Mouse (Mus musculus) stomach, embryonic 14.5 days (tissue): ENCODE data around the gene Tbc1d22a. TPM values are rescaled to one million over a fixed set of nuclear protein-coding genes. Genes with fewer than 3 reads are reported as not detected.

Source experiments
- ATAC-seq: fragments of 200-750 bp; cut with Nextera tagmentation; 2 replicates; pipeline ENCODE4 v1.8.0; 2017; ENCODE audit warnings: low read depth, moderate TSS enrichment; ENCODE audit not compliant: insufficient number of reproducible peaks, insufficient read depth, low FRiP score
- H3K27ac ChIP-seq: fragments of 300-500 bp; sonication (generic); 2 replicates; pipeline ENCODE4 v1.5.1; 2014; ENCODE audit warnings: mild to moderate bottlenecking, low read length, moderate library complexity, mixed read lengths
- H3K27me3 ChIP-seq: fragments of 300-500 bp; sonication (generic); 2 replicates; pipeline ENCODE4 v1.6.1; 2014; ENCODE audit warnings: low read length, control low read depth, mixed read lengths; ENCODE audit not compliant: control insufficient read depth, insufficient read depth
- H3K36me3 ChIP-seq: fragments of 300-500 bp; sonication (generic); 2 replicates; pipeline ENCODE4 v1.6.1; 2014; ENCODE audit warnings: mild to moderate bottlenecking, control low read depth, low read length, moderate library complexity, mixed read lengths; ENCODE audit not compliant: control insufficient read depth, insufficient read depth
- H3K4me1 ChIP-seq: fragments of 300-500 bp; sonication (generic); 2 replicates; pipeline ENCODE4 v1.6.1; 2014; ENCODE audit warnings: low read length, control low read depth, mixed read lengths; ENCODE audit not compliant: control insufficient read depth, insufficient read depth
- H3K4me2 ChIP-seq: fragments of 300-500 bp; sonication (generic); replicated peaks from 2 replicates; pipeline ENCODE4 v1.6.1; 2014; ENCODE audit warnings: low read depth, low read length, control low read depth
- H3K4me3 ChIP-seq: fragments of 300-500 bp; sonication (generic); 2 replicates; pipeline ENCODE4 v1.5.1; 2014; ENCODE audit warnings: low read depth, low read length, control low read depth
- H3K9ac ChIP-seq: fragments of 300-500 bp; sonication (generic); replicated peaks from 2 replicates; pipeline ENCODE4 v1.6.1; 2014; ENCODE audit warnings: low read depth, mild to moderate bottlenecking, control low read depth, low read length, moderate library complexity, mixed read lengths
- H3K9me3 ChIP-seq: fragments of 300-500 bp; sonication (generic); 2 replicates; pipeline ENCODE4 v1.6.1; 2016; ENCODE audit warnings: low read depth, low read length, control low read depth; ENCODE audit not compliant: control insufficient read depth
- WGBS: fragments of 180-500 bp; shearing (Covaris S2); extraction: QIAGEN DNeasy Blood & Tissue Kit; methylation state at CpG from one replicate; pipeline ENCODE4 v1.1.7; 2014; 5-methylcytosine and 5-hydroxymethylcytosine counted together
- polyA plus RNA-seq: library from polyadenylated mRNA; unstranded; fragments of >200 nt; fragmentation: Nextera tagmentation; extraction: Ambion mirVana; gene quantifications from 2 replicates; pipeline ENCODE4 v1.2.1, GENCODE M21; 2014

Gene Tbc1d22a
- polyA plus RNA-seq, 1 experiment from 2014 or later, result 9.3 TPM

DNA sequence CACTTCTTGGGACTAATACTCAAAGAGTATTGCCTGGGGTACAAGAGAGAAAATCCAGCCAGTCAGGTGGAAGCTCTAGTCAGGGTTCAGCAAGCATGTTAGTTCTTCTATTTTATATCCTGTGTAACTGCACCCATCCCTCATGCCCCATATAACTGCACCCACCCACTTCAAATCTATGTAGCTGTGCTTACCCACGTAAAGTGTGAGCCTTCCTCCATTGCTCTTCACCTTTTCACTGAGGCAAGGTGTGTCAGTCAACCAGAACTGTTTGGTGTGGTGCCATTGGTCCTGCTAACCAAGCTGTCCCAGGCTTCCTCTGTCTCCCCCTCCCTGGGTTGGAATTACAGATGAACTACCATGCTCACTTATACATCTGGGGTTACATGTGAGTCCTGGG, 16.9 kb downstream of the Tbc1d22a start:
- Histone ChIP-seq H3K27ac (no peak overlapping the region), H3K4me2 (no peak overlapping the region), H3K27me3 (no peaks in the 10 kb centered on the region), H3K36me3 (no peaks in the 10 kb centered on the region), H3K9me3 (no peaks in the 10 kb centered on the region), H3K4me3 (no peak overlapping the region), H3K4me1 (0 out of 2 replicates have a peak, but pooled peaks cover 2% of the 10 kb centered on the region), H3K9ac (no peak overlapping the region)
- 92% methylated on average over 1 of the region's 1 CpGs for WGBS
- no peak for ATAC-seq

DNA sequence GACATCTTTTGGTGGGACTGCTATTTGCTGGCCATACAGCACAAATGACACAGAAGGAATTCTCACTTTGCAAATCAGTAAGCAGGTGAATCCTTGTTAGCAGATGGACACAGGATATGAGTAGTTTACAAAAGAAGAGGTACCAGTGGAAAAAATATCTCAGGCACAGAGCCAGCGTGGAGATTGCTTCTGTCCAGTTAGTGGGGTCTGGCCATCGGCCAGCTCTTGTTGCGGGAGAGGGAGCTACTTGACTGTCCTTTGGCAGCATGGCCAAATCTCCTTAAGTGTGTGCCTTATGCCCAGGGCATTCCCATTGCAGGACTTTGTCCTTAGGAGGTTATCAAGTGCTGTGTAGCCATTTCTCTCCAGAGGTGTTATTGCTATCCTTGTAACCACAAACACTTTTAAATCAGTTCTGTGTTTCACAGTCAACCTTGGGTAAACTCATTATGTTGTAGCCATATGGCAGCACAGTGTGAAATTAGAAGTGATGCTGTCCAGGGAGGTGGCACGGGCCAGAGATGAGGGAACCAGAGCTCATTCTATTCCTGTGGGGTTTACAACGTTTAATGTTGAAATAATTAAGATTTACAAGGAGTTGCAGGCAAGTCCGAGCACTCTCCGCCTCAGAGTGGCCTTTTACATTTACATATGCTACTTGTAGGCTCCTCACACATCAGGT, 17.7 kb downstream of the Tbc1d22a start:
- no peak for ATAC-seq
- Histone ChIP-seq H3K9ac (no peak overlapping the region), H3K36me3 (no peaks in the 10 kb centered on the region), H3K27me3 (no peaks in the 10 kb centered on the region), H3K4me1 (0 out of 2 replicates have a peak, but pooled peaks cover 2% of the 10 kb centered on the region), H3K27ac (no peak overlapping the region), H3K9me3 (no peaks in the 10 kb centered on the region), H3K4me3 (no peak overlapping the region), H3K4me2 (no peak overlapping the region)
- 56% methylated on average over 7 of the region's 7 CpGs for WGBS

DNA sequence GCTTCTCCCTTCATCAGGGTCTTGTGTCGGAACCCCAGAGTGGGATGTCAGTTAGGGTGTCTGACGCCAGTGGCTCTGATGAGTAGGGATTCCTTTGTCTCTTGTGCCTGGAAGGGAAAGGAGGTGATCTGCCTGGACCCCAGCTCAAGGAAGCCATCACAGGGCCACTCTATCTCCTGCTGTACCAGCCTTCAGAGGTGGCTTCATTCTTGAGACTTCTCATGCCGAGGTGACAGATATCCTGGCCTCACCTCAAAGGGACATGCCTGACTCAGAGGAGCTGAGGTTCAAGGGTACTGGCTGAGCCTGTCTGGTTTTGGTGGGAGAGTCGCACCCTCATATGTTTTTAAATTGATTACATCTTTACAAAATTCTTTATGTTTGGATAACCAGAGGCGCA, 19.7 kb downstream of the Tbc1d22a start:
- no peaks in the 10 kb centered on the region; the same call in 1 of the 2 replicates for H3K36me3 ChIP-seq
- no peak overlapping the region for H3K4me2 ChIP-seq
- H3K4me1 ChIP-seq, result no peaks in the 10 kb centered on the region
- ATAC-seq, result no peak
- H3K27me3 ChIP-seq, result no peaks in the 10 kb centered on the region
- WGBS, result 89% methylated on average over 5 of the region's 5 CpGs
- H3K9ac ChIP-seq, result no peak overlapping the region
- H3K9me3 ChIP-seq, result no peaks in the 10 kb centered on the region
- no peak overlapping the region for H3K27ac ChIP-seq
- H3K4me3 ChIP-seq, result no peak overlapping the region

DNA sequence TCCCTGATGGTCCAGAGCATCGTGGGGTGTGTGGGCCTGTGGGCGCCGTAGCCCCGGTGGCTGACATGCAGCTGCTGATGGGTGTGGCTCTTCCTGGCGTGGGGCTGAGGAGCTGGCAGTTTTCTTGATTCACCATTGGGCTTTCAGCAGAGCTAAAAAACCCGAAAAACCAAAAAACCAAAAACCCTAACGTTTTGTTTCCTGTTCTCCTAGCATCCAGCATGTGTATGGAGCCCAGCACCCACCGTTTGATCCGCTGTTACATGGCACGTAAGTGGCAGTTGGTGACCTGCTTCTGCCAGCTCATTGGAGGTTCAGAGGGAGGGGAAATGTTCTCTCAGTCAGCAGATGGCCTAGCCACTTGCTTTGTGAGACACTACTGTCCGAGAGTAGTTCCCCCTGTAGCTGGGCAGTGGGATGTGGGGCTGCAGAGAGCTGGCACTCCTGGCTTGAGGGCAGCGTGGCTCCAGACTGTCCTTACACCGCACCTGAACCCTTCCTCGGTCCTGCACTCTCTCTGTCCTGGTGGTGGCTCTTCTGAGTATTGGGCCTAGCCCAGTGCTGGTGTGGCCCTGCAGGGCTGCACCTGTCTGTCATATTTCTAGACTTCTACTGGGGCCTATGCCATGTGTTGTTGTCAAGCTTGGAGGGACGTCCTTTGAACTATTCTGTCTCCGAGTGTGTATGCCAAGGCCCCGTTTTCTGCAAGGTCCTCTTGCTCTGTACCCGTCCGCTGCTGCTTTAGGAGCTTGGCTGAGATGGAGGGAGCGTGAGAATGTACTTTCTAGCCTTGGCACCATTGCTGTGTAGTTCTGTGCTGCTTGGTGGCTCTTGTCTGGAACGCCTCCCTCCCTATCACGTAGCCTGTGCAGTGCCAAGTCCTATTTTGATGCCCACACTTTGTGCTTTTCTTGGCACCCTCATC, 20.5 kb downstream of the Tbc1d22a start:
- 87% methylated on average over 22 of the region's 22 CpGs for WGBS

DNA sequence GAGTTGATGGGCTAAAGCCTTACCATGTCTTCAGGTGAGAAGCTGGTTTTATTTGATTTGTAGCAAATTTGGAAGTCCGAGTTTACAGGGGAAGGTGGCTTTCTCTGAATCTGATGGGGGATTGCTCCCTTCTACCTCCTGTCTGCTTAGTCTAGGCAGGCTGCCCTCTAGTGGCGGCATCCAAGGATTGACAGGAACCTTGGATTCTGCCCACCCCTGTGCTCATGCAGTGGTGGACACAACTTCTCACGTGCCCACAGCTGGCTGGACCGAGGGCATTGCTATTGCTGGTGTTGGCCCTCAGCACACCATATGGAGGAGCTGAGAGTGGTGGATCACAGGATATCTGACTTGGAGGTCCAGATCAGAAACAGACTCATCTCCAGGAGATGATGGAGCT, 22.0 kb downstream of the Tbc1d22a start:
- WGBS, result 44% methylated on average over 4 of the region's 4 CpGs
- no peak for ATAC-seq

More for the DNA sequence above, 20.5 kb downstream of the Tbc1d22a start:
- Histone ChIP-seq H3K9ac (no peak overlapping the region), H3K27ac (no peak overlapping the region), H3K4me3 (no peak overlapping the region), H3K9me3 (no peaks in the 10 kb centered on the region), H3K27me3 (no peaks in the 10 kb centered on the region), H3K4me2 (no peak overlapping the region), H3K36me3 (no peaks in the 10 kb centered on the region; the same call in none of the 2 replicates), H3K4me1 (no peaks in the 10 kb centered on the region)
- ATAC-seq, result no peak

DNA sequence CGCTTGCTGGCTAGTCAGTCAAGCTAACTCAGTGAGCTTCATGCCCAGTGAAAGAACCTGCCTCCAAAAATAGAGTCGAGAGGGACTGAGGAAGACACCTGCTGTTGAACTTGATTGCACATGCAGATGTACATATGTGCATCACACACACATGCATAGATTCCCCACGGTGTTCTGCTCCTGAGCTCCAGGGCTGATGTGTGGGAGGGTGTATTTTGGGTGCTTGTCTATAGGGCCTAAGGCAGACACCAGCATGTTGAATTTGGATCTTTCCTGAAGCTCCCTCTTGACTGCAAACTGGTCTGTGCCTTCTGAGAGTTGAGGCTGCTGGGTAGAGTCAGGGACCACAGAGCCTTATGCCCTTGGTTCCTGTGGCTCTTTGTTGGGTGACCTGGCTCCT, 23.8 kb downstream of the Tbc1d22a start:
- 93% methylated on average over 3 of the region's 3 CpGs for WGBS
- Histone ChIP-seq H3K9ac (no peak overlapping the region), H3K4me3 (no peak overlapping the region), H3K27ac (no peak overlapping the region), H3K4me2 (no peak overlapping the region), H3K9me3 (no peaks in the 10 kb centered on the region), H3K36me3 (no peaks in the 10 kb centered on the region; the same call in none of the 2 replicates), H3K4me1 (no peaks in the 10 kb centered on the region), H3K27me3 (no peaks in the 10 kb centered on the region)
- ATAC-seq, result no peak

More for the DNA sequence above, 22.0 kb downstream of the Tbc1d22a start:
- Histone ChIP-seq H3K27ac (no peak overlapping the region), H3K4me1 (no peaks in the 10 kb centered on the region), H3K9me3 (no peaks in the 10 kb centered on the region), H3K4me3 (no peak overlapping the region), H3K4me2 (no peak overlapping the region), H3K36me3 (no peaks in the 10 kb centered on the region; the same call in none of the 2 replicates), H3K27me3 (no peaks in the 10 kb centered on the region), H3K9ac (no peak overlapping the region)

DNA sequence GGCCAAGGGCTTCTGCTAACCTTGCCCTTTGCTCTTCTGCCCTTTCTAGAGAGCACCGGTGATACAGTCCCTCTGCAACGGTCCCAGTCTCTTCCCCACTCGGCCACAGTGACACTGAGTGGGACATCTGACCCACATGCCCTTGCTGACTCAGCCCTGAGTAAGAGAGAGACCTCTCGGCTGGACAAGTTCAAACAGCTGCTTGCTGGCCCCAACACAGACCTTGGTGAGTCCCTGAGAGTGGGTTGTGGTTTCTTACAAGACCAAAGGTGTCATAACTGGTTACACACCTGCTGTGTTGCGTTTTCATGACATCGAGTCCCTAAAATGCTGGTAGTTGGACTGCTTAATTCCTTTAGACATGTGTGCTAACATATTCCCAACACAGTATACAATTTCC, 24.8 kb downstream of the Tbc1d22a start:
- Histone ChIP-seq H3K4me2 (no peak overlapping the region), H3K4me3 (no peak overlapping the region)
- no peak for ATAC-seq

DNA sequence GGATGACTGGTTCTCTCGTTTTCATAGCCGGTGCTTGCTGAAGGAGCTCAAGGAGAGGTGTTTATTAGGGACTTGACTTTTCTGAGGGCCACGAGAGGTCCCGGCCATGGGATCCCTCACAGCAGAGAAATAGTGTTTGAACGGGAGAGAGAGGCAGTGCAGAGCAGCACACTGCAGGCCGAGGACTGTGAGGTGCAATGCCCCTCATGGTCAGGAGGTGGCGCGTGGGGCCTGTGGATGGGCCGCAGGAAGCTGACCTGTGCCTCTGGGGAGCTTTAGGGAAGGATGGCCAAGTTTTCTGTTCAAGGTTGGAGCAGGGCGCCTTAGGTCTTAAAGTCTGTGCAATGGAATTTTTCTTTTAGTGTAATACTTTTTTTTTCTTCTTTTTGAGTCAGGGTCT, 25.5 kb downstream of the Tbc1d22a start:
- H3K4me2 ChIP-seq, result no peak overlapping the region
- H3K27ac ChIP-seq, result no peak overlapping the region
- WGBS, result 29% methylated on average over 10 of the region's 10 CpGs
- H3K4me3 ChIP-seq, result no peak overlapping the region
- H3K36me3 ChIP-seq, result no peaks in the 10 kb centered on the region; the same call in none of the 2 replicates
- no peak overlapping the region for H3K9ac ChIP-seq
- no peaks in the 10 kb centered on the region for H3K4me1 ChIP-seq
- no peaks in the 10 kb centered on the region for H3K9me3 ChIP-seq
- no peak for ATAC-seq
- H3K27me3 ChIP-seq, result no peaks in the 10 kb centered on the region

More for the DNA sequence above, 24.8 kb downstream of the Tbc1d22a start:
- Histone ChIP-seq H3K4me1 (no peaks in the 10 kb centered on the region), H3K9ac (no peak overlapping the region), H3K27ac (no peak overlapping the region), H3K36me3 (no peaks in the 10 kb centered on the region; the same call in none of the 2 replicates), H3K27me3 (no peaks in the 10 kb centered on the region), H3K9me3 (no peaks in the 10 kb centered on the region)
- WGBS, result 88% methylated on average over 6 of the region's 6 CpGs
